Mouse (Mus musculus) lung, embryonic 14.5 days (tissue): Measurements from ENCODE around the gene Gm29427. TPM values are rescaled to one million over a fixed set of nuclear protein-coding genes. Genes with fewer than 3 reads are reported as not detected.
"Not testable (repeated sequence)": the region's sequence is repeated elsewhere in the genome, so short reads cannot be mapped to it uniquely, and the experiment has no call there.

Experiments
- ATAC-seq: fragments of 200-750 bp; cut with Nextera tagmentation; 2 replicates; pipeline ENCODE4 v1.8.0; 2017; ENCODE audit warnings: mild to moderate bottlenecking, moderate TSS enrichment, moderate library complexity; ENCODE audit not compliant: insufficient read depth
- DNase-seq: peaks from one replicate; pipeline ENCODE4 v3.0.0-alpha.2; 2015
- H3K27ac ChIP-seq: fragments of 300-500 bp; sonication (generic); 2 replicates; pipeline ENCODE4 v1.5.1; 2014; ENCODE audit warnings: low read depth, mild to moderate bottlenecking, moderate library complexity
- H3K27me3 ChIP-seq: fragments of 300-500 bp; sonication (generic); 2 replicates; pipeline ENCODE4 v1.6.1; 2014; ENCODE audit warnings: low read length, control low read depth; ENCODE audit not compliant: insufficient read depth
- H3K36me3 ChIP-seq: fragments of 300-500 bp; sonication (generic); 2 replicates; pipeline ENCODE4 v1.6.1; 2014; ENCODE audit warnings: control low read depth; ENCODE audit not compliant: insufficient read depth
- H3K4me1 ChIP-seq: fragments of 300-500 bp; sonication (generic); 2 replicates; pipeline ENCODE4 v1.6.1; 2014; ENCODE audit warnings: antibody characterized with exemption, control low read depth; ENCODE audit not compliant: insufficient read depth
- H3K4me2 ChIP-seq: fragments of 300-500 bp; sonication (generic); 2 replicates; pipeline ENCODE4 v1.6.1; 2014; ENCODE audit warnings: mild to moderate bottlenecking
- H3K4me3 ChIP-seq: fragments of 300-500 bp; sonication (generic); 2 replicates; pipeline ENCODE4 v1.5.1; 2014; ENCODE audit warnings: low read depth, low read length
- H3K9ac ChIP-seq: fragments of 300-500 bp; sonication (generic); 2 replicates; pipeline ENCODE4 v1.6.1; 2014
- H3K9me3 ChIP-seq: fragments of 300-500 bp; sonication (generic); 2 replicates; pipeline ENCODE4 v1.6.1; 2016; ENCODE audit warnings: low read depth, low read length, control low read depth
- CTCF ChIP-seq: IDR thresholded peaks from 2 replicates; pipeline ENCODE4 v1.5.1; 2016; ENCODE audit warnings: antibody characterized with exemption, low read depth
- WGBS: fragments of 180-500 bp; shearing (Covaris S2); extraction: QIAGEN DNeasy Blood & Tissue Kit; methylation state at CpG from one replicate; pipeline ENCODE4 v1.1.7; 2014; 5-methylcytosine and 5-hydroxymethylcytosine counted together
- polyA plus RNA-seq: library from polyadenylated mRNA; unstranded; fragments of >200 nt; fragmentation: Nextera tagmentation; extraction: Ambion mirVana; gene quantifications from 2 replicates; pipeline ENCODE4 v1.2.1, GENCODE M21; 2014

The Gm29427 gene
- polyA plus RNA-seq, 1 experiment from 2014 or later: not detected

DNA sequence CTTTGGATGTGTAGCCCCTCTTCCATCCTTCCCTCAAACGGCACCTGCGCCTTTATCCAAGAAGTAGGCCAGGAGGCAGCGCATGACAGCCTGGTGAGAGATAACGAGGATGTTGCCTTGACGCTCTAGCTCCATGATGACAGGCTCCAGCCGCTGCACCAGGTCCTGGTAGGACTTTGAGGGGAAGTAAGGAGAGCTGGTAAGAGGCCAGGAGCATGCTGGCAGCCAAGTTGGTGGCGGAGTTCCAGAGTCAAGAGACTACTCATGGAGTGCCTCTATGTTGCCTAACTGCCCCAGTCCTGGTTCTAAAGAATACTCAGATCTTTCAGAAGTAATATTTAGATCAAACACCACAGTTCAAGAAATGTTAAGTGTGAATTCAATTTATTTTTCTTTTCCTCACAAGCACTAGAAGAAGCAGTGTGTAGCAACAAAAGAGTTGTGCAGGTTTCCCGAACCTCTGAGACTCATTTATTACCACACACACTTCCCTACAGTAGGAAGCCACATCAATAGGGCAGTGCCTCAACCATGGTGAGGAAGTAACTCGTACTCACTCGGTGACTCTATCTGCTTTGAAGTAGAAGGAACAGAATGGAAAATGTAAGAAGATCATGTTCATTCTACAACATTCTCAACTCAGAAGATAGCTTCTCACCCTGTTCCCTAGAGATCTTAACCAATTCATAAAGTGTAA lies 15.5 kb downstream of the Gm29427 start:
- no peaks in the 10 kb centered on the region for H3K9me3 ChIP-seq
- H3K4me2 ChIP-seq: no peak overlapping the region
- no peak for TF ChIP-seq CTCF
- H3K9ac ChIP-seq: no peak overlapping the region
- no peak overlapping the region for H3K4me3 ChIP-seq
- ATAC-seq: no peak
- no peaks in the 10 kb centered on the region for H3K4me1 ChIP-seq
- no peak for DNase-seq
- peaks cover 56% of the 10 kb centered on the region for H3K36me3 ChIP-seq
- no peaks in the 10 kb centered on the region for H3K27me3 ChIP-seq
- WGBS: 84% methylated on average over 10 of the region's 10 CpGs
- H3K27ac ChIP-seq: no peak overlapping the region

- DNase-seq: no peak
- peaks cover 53% of the 10 kb centered on the region for H3K36me3 ChIP-seq
Measured at GRCm38 (mm10) chr1:130698601-130699000, 17.0 kb downstream of the Gm29427 start.

GRCm38 (mm10) chr1:130683905-130684304 lies 31.7 kb downstream of the Gm29427 start:
- TF ChIP-seq CTCF: no peak
- Histone ChIP-seq H3K4me3 (no peak overlapping the region), H3K27me3 (no peaks in the 10 kb centered on the region), H3K27ac (no peak overlapping the region), H3K9me3 (no peaks in the 10 kb centered on the region), H3K9ac (no peak overlapping the region), H3K4me1 (no peaks in the 10 kb centered on the region), H3K36me3 (no peaks in the 10 kb centered on the region), H3K4me2 (no peak overlapping the region)
- no peak for ATAC-seq
- DNase-seq: no peak
- WGBS: 47% methylated on average over 1 of the region's 1 CpGs

More at GRCm38 (mm10) chr1:130698601-130699000, 17.0 kb downstream of the Gm29427 start:
- no peak for TF ChIP-seq CTCF
- no peak overlapping the region for H3K9ac ChIP-seq
- no peaks in the 10 kb centered on the region for H3K27me3 ChIP-seq
- WGBS: 91% methylated on average over 5 of the region's 5 CpGs
- no peak overlapping the region for H3K4me3 ChIP-seq
- no peaks in the 10 kb centered on the region for H3K4me1 ChIP-seq
- ATAC-seq: no peak
- no peak overlapping the region for H3K4me2 ChIP-seq
- no peaks in the 10 kb centered on the region for H3K9me3 ChIP-seq
- no peak overlapping the region for H3K27ac ChIP-seq

DNA sequence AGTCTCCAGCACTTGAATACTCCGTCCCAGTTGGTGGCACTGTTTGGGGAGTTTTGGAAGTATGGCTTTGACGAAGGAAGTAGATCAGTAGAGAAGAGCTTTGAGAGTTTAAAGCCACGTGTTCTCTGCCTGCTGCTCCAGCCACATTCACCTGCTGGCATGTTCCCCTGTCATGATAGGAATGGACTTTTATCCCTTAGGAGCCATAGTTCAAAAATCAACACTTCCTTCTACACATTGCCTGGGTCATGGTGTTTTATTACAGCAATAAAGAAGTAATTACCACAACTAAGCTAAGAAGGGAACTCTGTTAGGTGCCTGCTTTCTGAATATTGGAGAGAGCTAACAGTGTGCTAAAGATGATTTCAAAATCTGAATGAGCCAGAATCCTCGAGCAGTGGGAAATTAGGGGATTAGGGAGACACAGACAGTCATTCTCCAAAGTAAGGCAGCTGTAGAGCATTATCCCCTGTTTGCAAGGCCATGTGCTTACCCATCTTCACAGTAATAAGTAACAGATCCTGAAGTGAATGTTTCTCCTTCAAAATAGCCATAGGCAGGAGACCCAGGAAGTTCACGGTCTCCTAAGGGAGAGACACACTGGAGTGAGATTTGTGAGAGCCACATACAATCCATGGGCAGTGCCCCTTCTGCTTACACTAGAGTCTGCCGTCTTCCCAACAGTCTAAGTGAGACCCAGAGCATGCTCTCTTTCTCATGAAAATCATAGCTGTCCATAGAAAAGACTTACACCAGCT lies 33.8 kb downstream of the Gm29427 start:
- Histone ChIP-seq H3K4me2 (no peak overlapping the region), H3K36me3 (no peaks in the 10 kb centered on the region), H3K27me3 (no peaks in the 10 kb centered on the region), H3K4me1 (no peaks in the 10 kb centered on the region), H3K9ac (no peak overlapping the region), H3K4me3 (no peak overlapping the region), H3K27ac (no peak overlapping the region), H3K9me3 (no peaks in the 10 kb centered on the region)
- DNase-seq: no peak
- no peak for ATAC-seq
- TF ChIP-seq CTCF: no peak
- 76% methylated on average over 6 of the region's 6 CpGs for WGBS

DNA sequence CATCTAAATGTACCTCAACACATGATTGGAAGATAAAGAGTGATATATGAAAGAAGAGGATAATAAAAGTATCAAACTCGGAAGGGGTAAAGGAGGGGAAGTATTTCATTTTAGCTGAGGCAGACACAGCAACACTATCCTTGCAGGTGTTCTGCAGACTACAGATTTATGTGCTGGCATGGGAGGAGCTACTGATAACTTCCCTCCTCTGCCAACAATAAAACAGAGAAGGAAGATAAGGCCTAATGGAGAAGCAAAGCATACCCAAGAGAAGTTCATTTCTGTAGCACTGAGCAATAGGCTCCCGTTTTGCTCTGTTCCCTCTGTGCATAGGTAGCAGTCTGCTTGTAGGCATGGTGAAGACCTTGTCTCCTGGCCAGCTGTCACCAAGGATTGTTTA lies 34.5 kb downstream of the Gm29427 start:
- H3K4me2 ChIP-seq: no peak overlapping the region
- DNase-seq (no peak), ATAC-seq (no peak)
- no peaks in the 10 kb centered on the region for H3K27me3 ChIP-seq
- H3K4me1 ChIP-seq: no peaks in the 10 kb centered on the region
- no peak overlapping the region for H3K4me3 ChIP-seq
- H3K9ac ChIP-seq: no peak overlapping the region
- H3K36me3 ChIP-seq: no peaks in the 10 kb centered on the region
- TF ChIP-seq CTCF: no peak
- 64% methylated on average over 2 of the region's 2 CpGs for WGBS
- no peaks in the 10 kb centered on the region for H3K9me3 ChIP-seq
- H3K27ac ChIP-seq: no peak overlapping the region

- H3K9me3 ChIP-seq: no peaks in the 10 kb centered on the region
- H3K4me3 ChIP-seq: no peak overlapping the region
- no peaks in the 10 kb centered on the region for H3K27me3 ChIP-seq
- H3K4me1 ChIP-seq: no peaks in the 10 kb centered on the region
- DNase-seq: no peak
- 85% methylated on average over 2 of the region's 2 CpGs for WGBS
- no peak for TF ChIP-seq CTCF
- H3K9ac ChIP-seq: no peak overlapping the region
- no peaks in the 10 kb centered on the region for H3K36me3 ChIP-seq
- ATAC-seq: no peak
- no peak overlapping the region for H3K4me2 ChIP-seq
- no peak overlapping the region for H3K27ac ChIP-seq
Measured at GRCm38 (mm10) chr1:130678551-130678950, 37.0 kb downstream of the Gm29427 start.

GRCm38 (mm10) chr1:130663576-130663975 lies 52.0 kb downstream of the Gm29427 start:
- not testable (repeated sequence) for DNase-seq, H3K4me1 ChIP-seq, H3K4me3 ChIP-seq, H3K9me3 ChIP-seq, ATAC-seq, H3K9ac ChIP-seq, H3K4me2 ChIP-seq, H3K27me3 ChIP-seq, H3K36me3 ChIP-seq, H3K27ac ChIP-seq
- WGBS: 85% methylated on average over 5 of the region's 5 CpGs
